Mouse (Mus musculus) neural tube, embryonic 13.5 days (tissue): ENCODE results near the gene Trp53rka. TPM values are rescaled to one million over a fixed set of nuclear protein-coding genes. Genes with fewer than 3 reads are reported as not detected.

Experiments used
- ATAC-seq: fragments of 200-750 bp; cut with Nextera tagmentation; 2 replicates; pipeline ENCODE4 v1.8.0; 2017; ENCODE audit warnings: low read depth, mild to moderate bottlenecking, moderate TSS enrichment, moderate library complexity
- H3K27ac ChIP-seq: fragments of 300-500 bp; sonication (generic); replicated peaks from 2 replicates; pipeline ENCODE4 v1.5.1; 2015; ENCODE audit warnings: moderate library complexity, mild to moderate bottlenecking, inconsistent platforms
- H3K27me3 ChIP-seq: fragments of 300-500 bp; sonication (generic); 2 replicates; pipeline ENCODE4 v1.6.1; 2015; ENCODE audit warnings: mild to moderate bottlenecking, inconsistent platforms
- H3K36me3 ChIP-seq: fragments of 300-500 bp; sonication (generic); 2 replicates; pipeline ENCODE4 v1.6.1; 2015; ENCODE audit warnings: mild to moderate bottlenecking, inconsistent platforms
- H3K4me1 ChIP-seq: fragments of 300-500 bp; sonication (generic); replicated peaks from 2 replicates; pipeline ENCODE4 v1.6.1; 2015; ENCODE audit warnings: inconsistent platforms
- H3K4me2 ChIP-seq: fragments of 300-500 bp; sonication (generic); 2 replicates; pipeline ENCODE4 v1.6.1; 2015; ENCODE audit warnings: inconsistent platforms, mild to moderate bottlenecking, moderate library complexity
- H3K4me3 ChIP-seq: fragments of 300-500 bp; sonication (generic); 2 replicates; pipeline ENCODE4 v1.5.1; 2015; ENCODE audit warnings: mild to moderate bottlenecking, inconsistent platforms
- H3K9ac ChIP-seq: fragments of 300-500 bp; sonication (generic); 2 replicates; pipeline ENCODE4 v1.6.1; 2015; ENCODE audit warnings: moderate library complexity, mild to moderate bottlenecking, inconsistent platforms
- H3K9me3 ChIP-seq: fragments of 300-500 bp; sonication (generic); 2 replicates; pipeline ENCODE4 v1.6.1; 2016; ENCODE audit warnings: inconsistent platforms
- WGBS: fragments of 180-500 bp; shearing (Covaris S2); methylation state at CpG from one replicate; pipeline ENCODE4 v1.1.7; 2015; 5-methylcytosine and 5-hydroxymethylcytosine counted together
- polyA plus RNA-seq: library from polyadenylated mRNA; unstranded; fragments of >200 nt; fragmentation: Nextera tagmentation; extraction: Ambion mirVana; gene quantifications from 2 replicates; pipeline ENCODE4 v1.2.1, GENCODE M21; 2015

Trp53rka gene
- polyA plus RNA-seq, 1 experiment from 2014 or later: 34.8 TPM

DNA sequence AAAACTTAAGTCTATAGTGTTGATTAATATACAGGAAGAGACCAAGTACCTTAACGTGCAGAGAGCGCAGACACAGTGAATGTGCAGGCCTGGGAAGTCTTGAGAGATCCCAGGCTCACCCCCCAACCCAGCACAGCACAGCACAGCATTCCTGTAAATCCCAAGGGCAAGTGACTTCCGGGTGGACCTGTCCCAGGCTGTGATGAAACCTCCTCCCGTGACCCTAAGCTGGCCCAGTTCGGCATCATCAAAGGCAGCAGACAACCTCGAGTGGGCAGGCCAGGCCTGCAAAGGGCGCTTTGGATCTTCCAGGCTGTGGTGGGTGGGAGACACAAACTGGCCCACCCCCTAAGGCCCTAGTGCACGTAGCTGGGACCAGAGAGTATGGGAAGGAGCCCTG lies 11.1 kb downstream of the Trp53rka start:
- Histone ChIP-seq H3K4me1 (peaks cover 16% of the 10 kb centered on the region), H3K4me2 (no peak overlapping the region), H3K36me3 (no peaks in the 10 kb centered on the region), H3K9ac (no peak overlapping the region), H3K9me3 (no peaks in the 10 kb centered on the region), H3K4me3 (no peak overlapping the region), H3K27me3 (no peaks in the 10 kb centered on the region), H3K27ac (no peak overlapping the region)
- WGBS: 61% methylated on average over 8 of the region's 8 CpGs
- no peak for ATAC-seq

DNA sequence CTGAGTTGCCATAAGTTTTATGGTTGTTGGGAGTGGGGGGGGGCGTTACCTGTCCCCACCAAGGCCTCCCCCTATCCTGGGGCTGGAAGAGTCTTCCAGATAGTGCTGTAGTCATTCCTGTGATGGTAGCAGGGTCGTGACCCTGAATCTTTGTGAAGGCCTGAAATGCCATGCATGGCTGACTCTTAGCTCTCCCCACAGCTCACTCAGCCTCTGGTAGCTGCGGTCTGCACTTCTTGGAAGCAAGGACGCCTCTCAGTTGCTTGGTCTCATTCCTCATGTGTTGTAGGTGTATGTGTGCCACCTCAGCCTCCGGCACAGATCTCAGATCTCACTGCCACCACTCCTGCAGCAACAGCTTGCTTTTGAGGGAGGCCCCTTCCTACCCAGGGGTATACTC lies 17.3 kb downstream of the Trp53rka start:
- Histone ChIP-seq H3K4me1 (peaks cover 5% of the 10 kb centered on the region; the same call in 1 of the 2 replicates), H3K36me3 (no peaks in the 10 kb centered on the region), H3K4me2 (no peak overlapping the region), H3K27ac (no peak overlapping the region), H3K27me3 (peaks cover 38% of the 10 kb centered on the region), H3K9ac (no peak overlapping the region), H3K9me3 (no peaks in the 10 kb centered on the region), H3K4me3 (no peak overlapping the region)
- WGBS: 63% methylated on average over 5 of the region's 5 CpGs
- no peak for ATAC-seq

DNA sequence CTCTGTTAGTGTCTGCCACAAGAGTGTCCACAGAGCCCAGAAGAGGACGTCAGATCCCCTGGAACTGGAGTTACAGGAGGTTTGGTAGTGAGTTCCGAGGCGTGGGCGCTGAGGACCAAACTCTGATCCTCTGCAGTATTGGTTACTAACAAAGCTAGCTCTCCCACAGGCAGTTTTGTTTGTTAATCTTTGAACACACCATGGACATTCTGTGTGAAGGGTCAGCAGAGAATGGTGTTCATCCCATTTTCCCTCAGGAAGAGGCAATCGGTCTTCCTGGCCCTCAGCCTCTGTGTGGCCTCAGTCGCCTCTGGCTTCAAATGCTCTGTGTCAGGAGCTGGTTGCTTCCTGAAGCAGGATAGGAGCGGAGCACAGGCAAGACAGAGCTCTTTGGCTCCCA lies 17.7 kb downstream of the Trp53rka start:
- no peak overlapping the region for H3K4me2 ChIP-seq
- H3K9ac ChIP-seq: no peak overlapping the region
- peaks cover 40% of the 10 kb centered on the region for H3K27me3 ChIP-seq
- no peaks in the 10 kb centered on the region for H3K9me3 ChIP-seq
- H3K36me3 ChIP-seq: no peaks in the 10 kb centered on the region
- H3K27ac ChIP-seq: no peak overlapping the region
- H3K4me1 ChIP-seq: peaks cover 5% of the 10 kb centered on the region; the same call in 1 of the 2 replicates
- no peak overlapping the region for H3K4me3 ChIP-seq
- WGBS: 86% methylated on average over 7 of the region's 7 CpGs
- ATAC-seq: no peak

DNA sequence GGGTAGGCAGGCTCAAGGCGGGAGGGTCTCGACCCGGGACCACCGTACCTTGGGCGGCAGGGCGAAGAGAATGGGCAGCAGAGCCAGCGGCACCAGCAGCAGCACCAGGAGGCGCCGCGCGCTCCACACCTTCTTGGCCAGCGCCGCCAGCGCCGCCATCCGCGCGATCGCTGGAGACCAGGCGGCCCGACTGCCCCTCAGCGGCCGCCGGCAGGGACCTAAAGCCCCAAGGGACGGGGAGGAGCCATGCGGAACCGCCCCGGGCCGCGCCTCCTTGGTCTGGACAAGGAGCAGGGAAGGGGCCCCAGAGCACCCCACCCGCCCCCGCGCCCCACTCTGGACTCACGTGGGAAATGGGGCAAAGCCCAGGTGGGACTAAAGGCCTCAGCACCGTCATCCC lies 20.1 kb downstream of the Trp53rka start, which contains the start of gene Slc13a3:
Slc13a3 (minus strand) TSS at position 228 of the 400 bp plus-strand sequence.
- Histone ChIP-seq H3K4me1 (peaks cover 11% of the 10 kb centered on the region), H3K36me3 (no peaks in the 10 kb centered on the region), H3K27me3 (peaks cover 40% of the 10 kb centered on the region), H3K9ac (peak within 1 kb of the TSS; percentile 54), H3K4me2 (peak within 1 kb of the TSS; percentile 47), H3K4me3 (peak within 1 kb of the TSS; percentile 22), H3K9me3 (no peaks in the 10 kb centered on the region), H3K27ac (no peak within 1 kb of the TSS)
- ATAC-seq: no peak
- WGBS: under 1% methylated on average over 35 of the region's 35 CpGs

DNA sequence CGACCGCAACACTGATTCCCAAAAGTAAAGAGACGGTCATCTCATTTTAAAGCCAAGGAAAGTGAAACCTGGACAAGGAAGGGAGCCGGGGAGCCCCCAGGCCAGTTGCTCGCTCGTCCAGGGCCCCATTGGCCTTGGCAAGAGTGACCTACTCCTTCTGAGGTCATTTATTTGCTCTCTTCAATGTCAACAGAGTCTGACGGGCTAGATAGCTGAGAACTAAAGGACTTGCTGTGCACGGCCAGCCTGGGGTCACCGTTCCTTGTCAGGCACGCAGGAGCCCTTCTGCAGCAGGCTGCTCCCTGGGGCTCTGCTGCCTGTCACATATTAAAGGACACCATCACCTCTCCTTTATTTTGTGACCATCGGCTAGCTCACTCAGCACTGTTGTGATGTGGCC lies 21.2 kb downstream of the Trp53rka start:
- H3K4me3 ChIP-seq: no peak overlapping the region
- no peaks in the 10 kb centered on the region for H3K36me3 ChIP-seq
- ATAC-seq: no peak
- WGBS: 78% methylated on average over 11 of the region's 11 CpGs
- no peaks in the 10 kb centered on the region for H3K9me3 ChIP-seq
- peaks cover 40% of the 10 kb centered on the region for H3K27me3 ChIP-seq
- H3K9ac ChIP-seq: no peak overlapping the region
- peaks cover 12% of the 10 kb centered on the region for H3K4me1 ChIP-seq
- no peak overlapping the region for H3K4me2 ChIP-seq
- H3K27ac ChIP-seq: no peak overlapping the region

DNA sequence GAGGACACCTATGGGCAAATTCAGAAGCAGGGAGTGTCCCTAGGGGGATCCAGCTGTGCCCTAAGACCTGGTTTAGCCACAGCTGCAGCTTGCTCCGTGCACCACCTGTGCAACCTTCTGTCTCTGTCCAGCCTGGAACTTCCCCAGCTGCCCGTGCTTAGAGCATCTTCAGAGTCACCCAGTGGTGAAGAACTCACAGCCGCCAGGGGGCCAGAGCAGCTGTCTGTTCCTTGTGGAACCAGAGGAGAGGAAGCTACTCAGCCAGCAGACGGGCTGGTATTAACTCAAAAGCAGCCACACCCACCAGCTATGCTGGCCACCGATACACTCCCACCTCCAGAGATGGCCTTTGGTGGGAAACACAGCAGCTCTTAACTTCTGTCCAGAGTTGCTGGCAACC lies 23.0 kb downstream of the Trp53rka start:
- H3K9ac ChIP-seq: no peak overlapping the region
- no peak overlapping the region for H3K4me2 ChIP-seq
- peaks cover 40% of the 10 kb centered on the region for H3K27me3 ChIP-seq
- H3K4me3 ChIP-seq: no peak overlapping the region
- H3K36me3 ChIP-seq: no peaks in the 10 kb centered on the region
- ATAC-seq: no peak
- WGBS: 42% methylated on average over 5 of the region's 5 CpGs
- H3K27ac ChIP-seq: no peak overlapping the region
- H3K4me1 ChIP-seq: peaks cover 12% of the 10 kb centered on the region
- H3K9me3 ChIP-seq: no peaks in the 10 kb centered on the region

DNA sequence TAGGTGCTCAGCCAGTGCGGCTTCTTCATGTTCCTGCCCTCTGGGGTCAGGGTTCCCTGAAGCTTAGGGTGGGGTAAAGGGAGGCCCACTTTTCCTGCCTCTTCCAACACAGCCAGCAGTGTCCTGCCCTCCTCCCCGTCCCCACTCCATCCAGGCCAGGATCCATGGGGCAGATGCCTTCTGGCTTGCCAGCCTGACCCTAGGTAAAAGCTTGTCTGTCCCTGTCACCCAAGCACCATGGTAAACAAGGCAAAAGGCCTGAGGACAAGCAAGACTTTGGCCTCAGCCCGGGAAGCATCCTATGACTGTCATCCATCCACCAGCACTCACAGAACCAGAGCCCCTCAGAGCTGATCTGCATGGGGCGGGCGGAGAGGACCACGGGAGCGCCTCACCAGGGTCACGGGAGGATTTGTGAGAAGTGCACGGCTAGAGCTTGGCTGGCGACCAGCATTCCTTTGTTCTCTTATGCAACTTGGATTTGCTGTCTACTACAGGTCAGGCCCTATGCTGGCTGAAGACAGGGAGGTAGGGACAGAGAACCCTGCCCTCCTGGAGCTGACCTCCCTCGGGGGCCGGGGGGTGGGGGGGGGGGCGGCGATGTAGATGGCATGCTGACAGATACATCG lies 25.2 kb downstream of the Trp53rka start:
- WGBS: 63% methylated on average over 15 of the region's 15 CpGs
- Histone ChIP-seq H3K27me3 (peaks cover 22% of the 10 kb centered on the region), H3K9me3 (no peaks in the 10 kb centered on the region), H3K4me1 (peaks cover 9% of the 10 kb centered on the region), H3K36me3 (no peaks in the 10 kb centered on the region), H3K27ac (no peak overlapping the region), H3K9ac (no peak overlapping the region), H3K4me2 (no peak overlapping the region), H3K4me3 (no peak overlapping the region)
- ATAC-seq: no peak

DNA sequence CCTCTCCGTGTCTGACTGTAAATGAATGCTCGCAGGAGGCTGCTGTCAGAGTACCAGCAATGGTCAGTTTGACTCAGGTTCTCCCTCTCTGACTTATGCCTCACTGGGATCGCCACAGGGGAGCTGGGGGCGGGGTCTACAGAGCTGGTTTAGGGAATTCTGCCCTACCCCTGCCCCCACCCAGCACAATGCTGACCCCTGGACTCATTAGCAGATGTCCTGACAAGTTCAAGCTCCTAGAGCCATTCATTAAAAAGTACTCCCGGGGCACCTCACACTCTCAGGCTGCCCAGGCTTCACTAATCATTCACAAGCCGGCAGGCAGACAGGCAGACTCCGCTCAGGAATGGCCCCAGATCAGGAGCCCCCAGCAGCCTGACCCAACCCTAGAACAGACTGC lies 33.5 kb downstream of the Trp53rka start:
- H3K9me3 ChIP-seq: no peaks in the 10 kb centered on the region
- no peak overlapping the region for H3K4me2 ChIP-seq
- no peak overlapping the region for H3K9ac ChIP-seq
- no peaks in the 10 kb centered on the region for H3K27me3 ChIP-seq
- H3K36me3 ChIP-seq: no peaks in the 10 kb centered on the region
- H3K4me3 ChIP-seq: no peak overlapping the region
- WGBS: 30% methylated on average over 7 of the region's 7 CpGs
- no peak overlapping the region for H3K27ac ChIP-seq
- no peak for ATAC-seq
- no peaks in the 10 kb centered on the region for H3K4me1 ChIP-seq

DNA sequence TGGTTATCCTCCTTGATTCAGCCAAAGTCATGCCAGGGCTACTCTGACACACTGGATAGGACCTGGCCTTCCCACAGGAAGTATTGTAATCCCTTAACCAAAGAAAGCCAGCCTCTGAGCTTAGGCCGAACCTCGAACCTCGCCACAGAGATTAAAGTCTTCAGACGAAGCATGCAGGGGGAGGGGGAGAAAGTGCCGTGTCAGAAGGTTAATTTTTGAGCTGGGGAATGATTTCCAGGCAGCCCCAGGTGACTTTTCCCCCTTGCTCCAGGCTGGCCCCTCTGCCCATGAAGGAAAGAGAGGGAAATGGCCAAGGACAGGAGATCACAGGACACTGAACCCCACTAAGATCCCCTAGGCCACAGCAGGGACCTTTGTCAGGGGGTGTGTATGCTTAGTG lies 34.9 kb downstream of the Trp53rka start:
- WGBS: 80% methylated on average over 5 of the region's 5 CpGs
- no peak overlapping the region for H3K4me3 ChIP-seq
- H3K9ac ChIP-seq: no peak overlapping the region
- H3K9me3 ChIP-seq: no peaks in the 10 kb centered on the region
- no peaks in the 10 kb centered on the region for H3K36me3 ChIP-seq
- H3K4me1 ChIP-seq: no peaks in the 10 kb centered on the region
- ATAC-seq: no peak
- H3K27ac ChIP-seq: no peak overlapping the region
- H3K4me2 ChIP-seq: no peak overlapping the region
- H3K27me3 ChIP-seq: no peaks in the 10 kb centered on the region

DNA sequence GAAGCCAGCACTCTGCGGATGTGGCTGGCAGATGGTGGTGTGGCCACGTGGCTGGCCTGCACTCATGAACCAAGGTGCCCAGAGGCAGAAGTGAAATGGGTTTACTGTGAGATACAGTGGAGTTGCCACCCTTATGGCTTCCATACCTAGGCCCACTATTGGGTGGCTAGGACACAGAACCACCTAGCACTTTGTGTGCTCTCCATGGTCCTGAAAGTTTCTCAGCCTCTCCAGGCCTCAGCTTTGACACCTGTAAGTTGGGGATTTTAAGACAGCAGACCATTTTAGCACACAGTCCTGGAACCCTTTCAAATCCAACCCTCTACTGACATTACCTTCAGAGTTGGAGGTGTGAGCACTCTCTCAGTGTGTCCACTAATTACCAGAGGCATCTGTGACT lies 36.4 kb downstream of the Trp53rka start:
- Histone ChIP-seq H3K27ac (no peak overlapping the region), H3K9ac (no peak overlapping the region), H3K9me3 (no peaks in the 10 kb centered on the region), H3K27me3 (no peaks in the 10 kb centered on the region), H3K36me3 (no peaks in the 10 kb centered on the region), H3K4me1 (no peaks in the 10 kb centered on the region), H3K4me2 (no peak overlapping the region), H3K4me3 (no peak overlapping the region)
- ATAC-seq: no peak
- WGBS: 66% methylated on average over 2 of the region's 2 CpGs

DNA sequence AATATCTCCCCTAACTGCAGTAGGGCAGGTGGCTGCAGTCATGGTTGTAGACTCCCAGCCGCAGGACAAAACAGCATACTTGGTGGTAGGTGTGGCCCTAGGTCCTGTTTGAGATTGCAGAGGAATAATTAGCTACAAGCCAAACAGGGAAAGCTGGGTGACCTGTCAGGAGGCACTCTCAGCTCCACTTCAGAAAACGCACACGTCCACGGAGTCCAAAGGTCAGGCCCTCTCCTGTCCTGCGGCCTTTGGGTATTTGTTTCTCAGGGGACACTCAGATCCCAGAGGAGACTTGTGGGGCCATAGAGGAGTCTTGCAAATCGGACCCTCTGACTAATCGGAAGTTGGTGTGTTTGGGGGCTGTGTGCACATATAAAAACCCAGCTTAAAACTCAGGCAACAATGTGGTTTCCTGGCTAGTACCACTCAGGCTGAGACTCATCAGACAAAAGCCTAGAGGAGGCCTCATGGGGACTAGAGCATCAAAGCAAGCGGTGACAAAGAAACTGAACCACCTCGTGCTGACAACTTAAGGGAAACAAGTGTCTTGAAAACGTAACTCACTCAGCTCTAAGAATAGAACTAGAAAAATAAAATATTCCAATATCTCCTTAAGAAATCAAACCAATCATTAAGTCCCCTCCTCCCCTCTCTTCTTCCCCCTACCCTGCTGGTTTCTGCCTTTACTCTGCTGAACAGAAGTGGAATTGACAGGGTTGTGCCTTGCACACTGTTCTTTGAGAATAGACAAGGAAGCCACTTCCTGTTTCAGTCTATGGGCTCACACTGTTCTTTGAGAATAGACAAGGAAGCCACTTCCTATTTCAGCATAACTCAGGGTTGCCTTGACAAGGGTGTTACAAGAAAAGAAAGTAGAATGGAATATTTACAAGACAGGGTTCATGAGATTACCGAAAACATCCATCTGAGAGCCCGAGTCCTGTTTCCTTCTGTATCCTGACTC lies 40.1 kb downstream of the Trp53rka start:
- ATAC-seq: no peak
- WGBS: 82% methylated on average over 12 of the region's 12 CpGs
- Histone ChIP-seq H3K36me3 (no peaks in the 10 kb centered on the region), H3K4me1 (no peaks in the 10 kb centered on the region), H3K4me3 (no peak overlapping the region), H3K4me2 (no peak overlapping the region), H3K9ac (no peak overlapping the region), H3K27ac (no peak overlapping the region), H3K9me3 (no peaks in the 10 kb centered on the region), H3K27me3 (no peaks in the 10 kb centered on the region)

DNA sequence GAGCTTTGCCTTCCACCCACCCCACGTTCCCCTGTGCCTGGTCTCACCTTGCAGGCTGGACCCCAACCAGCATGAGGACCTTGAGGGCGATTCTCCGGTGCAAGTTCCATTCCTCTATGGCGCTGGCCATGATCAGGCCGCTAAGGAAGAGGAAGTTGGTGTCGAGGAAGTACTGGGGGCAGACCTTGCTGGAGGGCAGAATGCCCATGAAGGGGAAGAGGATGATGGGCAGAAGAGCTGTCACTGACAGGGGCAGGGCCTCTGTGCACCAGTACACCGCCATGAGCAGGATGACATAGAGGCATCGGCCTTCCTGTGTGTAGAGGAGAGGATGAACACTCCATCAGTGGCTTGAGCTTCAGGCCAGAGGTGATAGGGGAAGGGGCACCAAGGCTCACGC lies 44.6 kb downstream of the Trp53rka start:
- Histone ChIP-seq H3K36me3 (no peaks in the 10 kb centered on the region), H3K9me3 (no peaks in the 10 kb centered on the region), H3K4me2 (no peak overlapping the region), H3K27me3 (no peaks in the 10 kb centered on the region), H3K9ac (no peak overlapping the region), H3K27ac (no peak overlapping the region), H3K4me3 (no peak overlapping the region), H3K4me1 (no peaks in the 10 kb centered on the region)
- 87% methylated on average over 9 of the region's 9 CpGs for WGBS
- ATAC-seq: no peak
